In the genomic region with DNA sequence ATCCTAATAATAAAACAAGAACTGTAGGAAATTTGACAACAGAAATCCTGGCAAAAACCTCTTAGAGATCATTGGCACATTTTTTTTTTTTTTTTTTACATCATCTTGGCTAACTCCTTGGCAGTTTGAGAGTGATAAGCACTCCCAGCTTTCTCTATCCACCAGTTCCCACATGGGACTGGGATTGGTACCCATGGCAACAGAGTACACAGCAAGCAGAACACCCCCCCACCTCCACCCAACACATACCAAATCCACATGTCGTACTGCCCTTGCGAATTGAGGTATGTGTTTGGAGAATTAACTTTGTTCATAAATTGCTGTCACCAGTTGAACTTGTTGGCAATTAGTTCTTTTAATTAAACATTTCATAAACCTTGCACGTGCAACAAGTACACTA, we compare ENCODE assay signal across 20 mouse cellular contexts. TPM values are rescaled to one million over a fixed set of nuclear protein-coding genes. Genes with fewer than 3 reads are reported as not detected.
A peak's percentile ranks its signal among the peaks of the same experiment; 100 is the strongest.
DNase-seq lines count a peak whose midpoint lies in the region; ATAC-seq lines count a peak whose summit lies in the region.
"Had no signal": no experiment of that assay in that cellular context is flagged by ENCODE, and none has a peak within 500 bp of the region (broad histone marks: within the 10 kb centered on the region; RNA-seq: fewer than 3 reads in every experiment).

No protein-coding gene starts in this region.

- ATAC-seq in forebrain, embryonic 15.5 days (replicated peaks), result 0 out of 2 replicates have a peak, but pooled peaks have one; percentile 55
- ATAC-seq in forebrain, embryonic 14.5 days, result no peak
- ATAC-seq in hindbrain, embryonic 11.5 days (ENCODE audit: low FRiP score), result peak; percentile 57; the same call in 1 of the 2 replicates
- no peak for ATAC-seq in hindbrain, embryonic 16.5 days
- 0 out of 2 replicates have a peak, but pooled peaks have one; percentile 60 for ATAC-seq in midbrain, embryonic 13.5 days
- ATAC-seq: CD4-positive, CD25-positive, alpha-beta regulatory T cell, adult 4 months; intestine, postnatal 0 days had no signal

- no peak overlapping the region for H3K9ac ChIP-seq in forebrain, embryonic 15.5 days (replicated peaks)
- no peak overlapping the region for H3K9ac ChIP-seq in forebrain, embryonic 14.5 days (ENCODE audit: low read length)
- H3K9ac ChIP-seq in hindbrain, embryonic 11.5 days (ENCODE audit: low read depth, low read length), result no peak overlapping the region
- no peak overlapping the region for H3K9ac ChIP-seq in hindbrain, embryonic 16.5 days (ENCODE audit: low read depth, low read length)
- no peak overlapping the region for H3K9ac ChIP-seq in midbrain, embryonic 13.5 days (replicated peaks)
- H3K9ac ChIP-seq: forebrain, embryonic 12.5 days; heart, embryonic 12.5 days; hindbrain, embryonic 15.5 days; kidney, embryonic 15.5 days; liver, embryonic 14.5 days had no signal

- no peaks in the 10 kb centered on the region for H3K9me3 ChIP-seq in forebrain, embryonic 15.5 days
- H3K9me3 ChIP-seq in forebrain, embryonic 14.5 days (replicated peaks; ENCODE audit: control insufficient read depth, low read length), result no peaks in the 10 kb centered on the region
- no peaks in the 10 kb centered on the region for H3K9me3 ChIP-seq in hindbrain, embryonic 11.5 days (ENCODE audit: control insufficient read depth, low read length)
- H3K9me3 ChIP-seq in hindbrain, embryonic 16.5 days (ENCODE audit: control insufficient read depth, low read length), result no peaks in the 10 kb centered on the region
- no peaks in the 10 kb centered on the region for H3K9me3 ChIP-seq in midbrain, embryonic 13.5 days
- no peaks in the 10 kb centered on the region for H3K9me3 ChIP-seq in midbrain, embryonic 10.5 days (replicated peaks)
- H3K9me3 ChIP-seq: forebrain, embryonic 12.5 days; heart, embryonic 12.5 days; hindbrain, embryonic 15.5 days; kidney, embryonic 15.5 days had no signal

- 73% methylated on average over 3 of the region's 3 CpGs for WGBS in forebrain, embryonic 15.5 days
- WGBS in forebrain, embryonic 14.5 days, result 72% methylated on average over 3 of the region's 3 CpGs
- WGBS in hindbrain, embryonic 11.5 days, result 88% methylated on average over 3 of the region's 3 CpGs
- 62% methylated on average over 3 of the region's 3 CpGs for WGBS in hindbrain, embryonic 16.5 days
- 81% methylated on average over 3 of the region's 3 CpGs for WGBS in midbrain, embryonic 13.5 days
- WGBS in midbrain, embryonic 10.5 days, result 83% methylated on average over 3 of the region's 3 CpGs

- 0 out of 2 replicates have a peak, but pooled peaks cover 4% of the 10 kb centered on the region for H3K4me1 ChIP-seq in forebrain, embryonic 15.5 days
- peaks cover 2% of the 10 kb centered on the region; the same call in 1 of the 2 replicates for H3K4me1 ChIP-seq in forebrain, embryonic 14.5 days (ENCODE audit: control insufficient read depth, insufficient read depth, low read length)
- H3K4me1 ChIP-seq in hindbrain, embryonic 11.5 days (replicated peaks; ENCODE audit: control insufficient read depth, insufficient read depth, low read length), result no peaks in the 10 kb centered on the region
- H3K4me1 ChIP-seq in hindbrain, embryonic 16.5 days (ENCODE audit: control insufficient read depth, insufficient read depth, low read depth, low read length), result peaks cover 12% of the 10 kb centered on the region
- peaks cover 36% of the 10 kb centered on the region for H3K4me1 ChIP-seq in midbrain, embryonic 13.5 days (replicated peaks)
- H3K4me1 ChIP-seq in midbrain, embryonic 10.5 days, result peaks cover 6% of the 10 kb centered on the region; the same call in 1 of the 2 replicates

- no peak for DNase-seq in forebrain, embryonic 14.5 days (ENCODE audit: low spot score)
- DNase-seq in hindbrain, embryonic 11.5 days (ENCODE audit: low spot score), result peak; percentile 30
- no peak for DNase-seq in midbrain, embryonic 10.5 days (ENCODE audit: low spot score)
- peak; percentile 69 for DNase-seq in skeletal muscle tissue, adult 2 months (ENCODE audit: low read depth, low spot score)
- DNase-seq in spleen, adult 18-20 months, result no peak
- DNase-seq: adrenal gland, postnatal 14 days; cerebellum, adult 11 months; cerebellum, postnatal 25 days; embryo, embryonic 11 days; right cerebral cortex, postnatal 4 days had no signal

- H3K36me3 ChIP-seq in forebrain, embryonic 15.5 days, result no peaks in the 10 kb centered on the region
- no peaks in the 10 kb centered on the region for H3K36me3 ChIP-seq in forebrain, embryonic 14.5 days (ENCODE audit: control insufficient read depth, insufficient read depth, low read length)
- H3K36me3 ChIP-seq in hindbrain, embryonic 11.5 days (ENCODE audit: control insufficient read depth, insufficient read depth, low read length), result no peaks in the 10 kb centered on the region
- no peaks in the 10 kb centered on the region for H3K36me3 ChIP-seq in hindbrain, embryonic 16.5 days (ENCODE audit: control insufficient read depth, insufficient read depth, low read length)
- H3K36me3 ChIP-seq in midbrain, embryonic 13.5 days, result peaks cover 2% of the 10 kb centered on the region; the same call in 1 of the 2 replicates
- peaks cover 5% of the 10 kb centered on the region; the same call in 1 of the 2 replicates for H3K36me3 ChIP-seq in midbrain, embryonic 10.5 days
- H3K36me3 ChIP-seq: forebrain, embryonic 12.5 days; hindbrain, embryonic 15.5 days had no signal

- 0 out of 2 replicates have a peak overlapping the region, but pooled peaks have one; percentile 21 for H3K27ac ChIP-seq in forebrain, embryonic 15.5 days (replicated peaks)
- H3K27ac ChIP-seq in forebrain, embryonic 14.5 days (ENCODE audit: low read depth, low read length), result no peak overlapping the region
- H3K27ac ChIP-seq in hindbrain, embryonic 11.5 days (ENCODE audit: low read depth, low read length), result no peak overlapping the region
- H3K27ac ChIP-seq in hindbrain, embryonic 16.5 days (ENCODE audit: low read depth, low read length), result no peak overlapping the region
- H3K27ac ChIP-seq in midbrain, embryonic 13.5 days, result no peak overlapping the region
- H3K27ac ChIP-seq in midbrain, embryonic 10.5 days (replicated peaks), result no peak overlapping the region
- H3K27ac ChIP-seq: forebrain, embryonic 12.5 days; hindbrain, embryonic 15.5 days; kidney, embryonic 15.5 days; liver, embryonic 14.5 days had no signal

- no peak overlapping the region for H3K4me2 ChIP-seq in forebrain, embryonic 15.5 days (replicated peaks)
- H3K4me2 ChIP-seq in forebrain, embryonic 14.5 days (ENCODE audit: low read length), result no peak overlapping the region
- H3K4me2 ChIP-seq in hindbrain, embryonic 11.5 days (replicated peaks; ENCODE audit: low read depth, low read length), result no peak overlapping the region
- no peak overlapping the region for H3K4me2 ChIP-seq in hindbrain, embryonic 16.5 days (ENCODE audit: low read length)
- H3K4me2 ChIP-seq in midbrain, embryonic 13.5 days (replicated peaks), result no peak overlapping the region
- H3K4me2 ChIP-seq: forebrain, embryonic 12.5 days; heart, embryonic 12.5 days; hindbrain, embryonic 15.5 days; kidney, embryonic 15.5 days had no signal

- H3K27me3 ChIP-seq in forebrain, embryonic 15.5 days, result no peaks in the 10 kb centered on the region
- no peaks in the 10 kb centered on the region for H3K27me3 ChIP-seq in forebrain, embryonic 14.5 days (replicated peaks; ENCODE audit: control insufficient read depth, insufficient read depth, low read length)
- no peaks in the 10 kb centered on the region for H3K27me3 ChIP-seq in hindbrain, embryonic 11.5 days (ENCODE audit: control insufficient read depth, insufficient read depth, low read length)
- no peaks in the 10 kb centered on the region for H3K27me3 ChIP-seq in hindbrain, embryonic 16.5 days (replicated peaks; ENCODE audit: control insufficient read depth, insufficient read depth, low read length)
- H3K27me3 ChIP-seq in midbrain, embryonic 13.5 days, result no peaks in the 10 kb centered on the region
- H3K27me3 ChIP-seq in midbrain, embryonic 10.5 days (ENCODE audit: low read depth, poor library complexity, severe bottlenecking), result no peaks in the 10 kb centered on the region
- H3K27me3 ChIP-seq: forebrain, embryonic 12.5 days; heart, embryonic 12.5 days; hindbrain, embryonic 15.5 days; kidney, embryonic 15.5 days had no signal

- no peak overlapping the region for H3K4me3 ChIP-seq in forebrain, embryonic 15.5 days
- H3K4me3 ChIP-seq in forebrain, embryonic 14.5 days (ENCODE audit: low read depth, low read length), result no peak overlapping the region
- no peak overlapping the region for H3K4me3 ChIP-seq in hindbrain, embryonic 11.5 days (ENCODE audit: low read depth, low read length)
- H3K4me3 ChIP-seq in hindbrain, embryonic 16.5 days (ENCODE audit: low read length), result no peak overlapping the region
- H3K4me3 ChIP-seq in midbrain, embryonic 13.5 days (replicated peaks), result no peak overlapping the region
- no peak overlapping the region for H3K4me3 ChIP-seq in midbrain, embryonic 10.5 days
- H3K4me3 ChIP-seq: forebrain, embryonic 12.5 days; heart, embryonic 12.5 days; hindbrain, embryonic 15.5 days; kidney, embryonic 15.5 days had no signal

RNA-seq across cellular contexts. Expression of gene Fam171a1, which starts 37.3 kb away (rescaled TPM):
- 28.7 and 31.2 TPM in 2 replicates for polyA plus RNA-seq in forebrain, embryonic 15.5 days (2015; fragmentation: Nextera tagmentation; extraction: Ambion mirVana)
- polyA plus RNA-seq in forebrain, embryonic 14.5 days (2014; fragmentation: Nextera tagmentation; extraction: Ambion mirVana), result 23.9 and 26.1 TPM in 2 replicates
- 41.4 and 44.2 TPM in 2 replicates for polyA plus RNA-seq in hindbrain, embryonic 11.5 days (2014; fragmentation: Nextera tagmentation; extraction: Ambion mirVana)
- polyA plus RNA-seq in hindbrain, embryonic 16.5 days (2015; fragmentation: Nextera tagmentation; extraction: Ambion mirVana), result 37.4 and 51.0 TPM in 2 replicates
- 44.2 and 47.9 TPM in 2 replicates for polyA plus RNA-seq in midbrain, embryonic 13.5 days (2015; fragmentation: Nextera tagmentation; extraction: Ambion mirVana)
- 38.7 and 45.8 TPM in 2 replicates for polyA plus RNA-seq in midbrain, embryonic 10.5 days (2016; fragmentation: Nextera tagmentation; extraction: Ambion mirVana)
- polyA plus RNA-seq: CD4-positive, CD25-positive, alpha-beta regulatory T cell, adult 4 months had no signal

Comparison
In these comparisons a context has a peak if more than half of its experiments do, and no peak if none do; other contexts are left out.
1. ATAC-seq: peak in forebrain, embryonic 15.5 days (single experiment), hindbrain, embryonic 11.5 days (single experiment) and midbrain, embryonic 13.5 days (single experiment); none in forebrain, embryonic 14.5 days (single experiment) and hindbrain, embryonic 16.5 days (single experiment).
2. DNase-seq: peak in hindbrain, embryonic 11.5 days (single experiment) and skeletal muscle tissue, adult 2 months (single experiment); none in forebrain, embryonic 14.5 days (single experiment), midbrain, embryonic 10.5 days (single experiment) and spleen, adult 18-20 months (0 of 2).